Mouse (Mus musculus) gastrocnemius, postnatal 36 days (tissue): Measurements from ENCODE around the gene Ccl17. TPM values are rescaled to one million over a fixed set of nuclear protein-coding genes. Genes with fewer than 3 reads are reported as not detected.
"Not testable (repeated sequence)": the region's sequence is repeated elsewhere in the genome, so short reads cannot be mapped to it uniquely, and the experiment has no call there.

Experiments used
- DNase-seq, 2 experiments: peaks; one replicate each; pipeline ENCODE4 v3.0.0; 2022
- intact Hi-C: fragments of 180-260 bp; cut with DNase I; formaldehyde crosslinking; loops from one replicate; pipeline ENCODE4 v1.15.1; 2025
- total RNA-seq, 2 experiments: library from RNA; stranded (reverse); gene quantifications; 2 replicates each; pipeline ENCODE4 v1.2.3; 2021

The Ccl17 gene
- total RNA-seq, 2 experiments from 2014 or later, result not detected

DNA sequence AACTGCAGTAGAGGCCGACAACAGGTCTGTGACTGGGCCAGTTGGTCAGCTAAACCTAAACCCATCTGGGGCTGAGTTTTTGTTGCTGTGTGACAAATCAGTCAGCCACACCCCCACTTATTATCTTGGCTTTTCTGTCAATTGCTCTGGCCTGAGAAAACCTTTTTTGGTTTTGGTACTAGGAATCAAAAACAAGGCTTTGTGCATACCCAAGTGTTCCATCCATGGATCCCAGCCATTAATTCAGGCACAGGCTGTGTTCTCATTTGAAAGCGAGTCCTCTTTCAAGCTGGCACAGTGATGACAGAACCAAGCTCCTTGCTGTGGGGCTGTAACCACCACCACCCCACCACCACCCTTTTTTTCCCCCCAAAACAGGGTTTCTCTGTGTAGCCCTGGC is 11.1 kb downstream of the Ccl17 start:
- intact Hi-C loops, result loop anchor here (5.0 kb wide), 2 partner anchors 36 to 91 kb away; partner anchors contain the start of gene Polr2c
- DNase-seq, result no peak

DNA sequence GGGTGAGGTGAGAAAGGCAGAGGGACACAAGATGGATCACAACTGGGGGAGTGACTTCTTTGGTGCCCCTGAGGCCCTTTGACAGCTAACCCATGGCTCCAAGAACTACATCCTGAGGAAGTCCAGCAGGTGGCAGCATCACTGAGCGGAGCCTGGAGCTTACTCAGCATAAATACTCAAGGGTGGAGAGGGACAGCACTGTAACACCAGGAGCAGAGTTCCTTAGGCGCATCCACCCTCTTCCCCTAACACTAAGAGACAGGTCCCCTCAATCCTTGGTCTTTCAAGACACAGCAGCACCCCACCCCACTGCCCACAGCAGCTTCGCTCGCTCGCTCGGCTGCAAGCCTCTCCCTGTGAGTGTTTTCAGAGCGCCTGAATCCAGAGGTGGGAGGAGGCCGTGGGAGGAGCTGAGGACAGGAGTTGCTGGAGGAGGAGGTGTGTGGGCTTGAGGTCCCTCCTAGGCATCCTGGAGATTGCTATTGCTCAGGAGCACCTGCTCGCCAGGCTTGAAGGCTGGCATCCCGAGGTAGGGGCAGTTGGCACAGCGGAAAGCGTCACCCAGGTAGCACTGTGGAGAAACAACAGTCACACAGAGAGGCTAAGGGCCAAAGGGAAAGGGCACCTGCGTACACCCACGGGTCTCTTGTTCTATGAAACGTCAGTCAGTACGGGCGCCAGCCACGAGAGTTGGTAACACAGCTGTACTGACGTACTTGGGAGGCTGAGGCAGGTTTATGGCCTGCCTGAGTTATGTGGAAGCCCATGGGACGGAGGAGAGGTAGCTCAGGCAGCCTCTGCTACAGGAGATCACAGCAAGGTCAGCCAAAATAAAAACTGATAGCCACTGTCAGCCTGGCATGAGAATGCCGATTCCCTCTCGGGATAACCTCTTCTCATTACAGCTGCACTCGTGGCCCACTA is 12.6 kb downstream of the Ccl17 start:
- intact Hi-C loops, result loop anchor here (5.0 kb wide), 2 partner anchors 34 to 89 kb away; partner anchors contain the start of gene Polr2c
- peak; percentile 27 to 41 for DNase-seq

DNA sequence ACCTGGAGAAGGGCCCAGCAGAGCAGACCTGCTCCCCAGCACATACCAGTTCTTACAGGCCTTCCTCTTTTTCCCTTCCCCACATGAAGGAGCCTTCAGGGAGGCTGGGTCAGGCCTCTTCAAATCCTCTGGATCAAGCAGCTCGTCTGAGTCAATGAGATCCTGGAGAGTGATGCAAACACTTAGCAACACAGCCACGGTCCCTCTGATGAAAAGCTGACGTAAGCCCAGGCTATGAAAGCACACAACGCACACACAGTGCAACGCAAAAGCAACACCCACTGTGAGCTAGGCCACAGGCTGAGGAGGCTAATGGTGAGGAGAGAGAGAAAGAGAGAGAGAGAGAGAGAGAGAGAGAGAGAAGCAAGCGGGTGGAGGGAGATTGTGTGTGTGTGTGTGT is 14.9 kb downstream of the Ccl17 start:
- no peak for DNase-seq
- intact Hi-C loops, result no loop called here

DNA sequence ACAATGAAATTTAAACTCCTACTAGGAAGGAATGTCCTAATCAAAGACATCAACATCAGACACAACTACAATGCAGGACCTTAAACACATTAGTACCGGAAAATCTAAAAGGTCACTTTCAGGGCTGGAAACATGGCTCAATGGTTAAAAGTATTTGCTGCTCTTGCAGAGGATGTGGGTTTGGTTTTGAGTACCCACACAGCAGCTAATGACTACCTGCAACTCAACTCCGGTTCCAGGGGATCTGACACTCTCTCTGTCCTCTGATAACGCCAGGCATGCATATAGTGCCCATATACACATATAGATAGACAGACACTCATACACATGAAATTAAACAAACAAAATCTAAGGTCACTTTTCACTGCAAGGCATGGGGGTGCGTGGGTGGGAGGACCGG is 16.0 kb downstream of the Ccl17 start:
- DNase-seq, result no peak
- intact Hi-C loops, result no loop called here

DNA sequence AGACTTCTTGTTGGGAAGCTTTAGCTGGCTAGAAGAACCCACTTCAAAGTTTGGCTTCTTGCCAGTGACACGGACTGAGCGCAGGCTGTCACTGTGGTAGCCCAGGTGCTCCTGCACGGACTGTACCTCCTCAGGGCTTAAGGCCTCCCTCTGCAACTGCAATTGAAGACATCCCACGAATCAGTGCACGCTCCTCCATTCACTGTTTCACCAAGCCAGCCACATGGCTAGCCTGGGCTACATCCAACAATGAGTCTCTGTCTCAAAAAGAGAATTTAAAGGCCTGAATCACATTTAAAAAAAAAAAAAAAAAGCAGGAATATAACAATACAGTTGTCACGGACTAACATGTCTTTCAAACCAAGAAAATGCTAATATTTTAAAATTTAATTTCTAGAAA is 18.0 kb downstream of the Ccl17 start:
- no peak for DNase-seq
- intact Hi-C loops, result no loop called here

DNA sequence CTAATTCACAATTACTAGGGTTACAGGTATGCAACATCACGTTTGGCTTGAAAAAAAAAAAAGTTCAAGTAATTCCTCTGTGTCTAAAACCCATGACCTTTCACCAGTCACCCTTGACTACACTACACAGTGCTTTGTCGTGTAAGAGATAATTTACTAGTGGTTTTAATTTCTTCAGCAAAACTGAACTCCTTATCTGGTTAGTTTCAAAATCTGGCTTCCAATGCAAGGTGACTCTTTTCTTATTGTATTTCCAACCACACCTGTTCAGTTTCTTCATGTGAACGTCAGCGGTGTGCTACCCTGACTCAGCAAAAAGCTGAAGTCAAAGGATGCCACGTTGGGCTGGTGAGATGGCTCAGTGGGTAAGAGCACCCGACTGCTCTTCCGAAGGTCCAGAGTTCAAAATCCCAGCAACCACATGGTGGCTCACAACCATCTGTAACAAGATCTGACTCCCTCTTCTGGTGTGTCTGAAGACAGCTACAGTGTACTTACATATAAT is 23.7 kb downstream of the Ccl17 start:
- DNase-seq, intact Hi-C loops: not testable (repeated sequence)

DNA sequence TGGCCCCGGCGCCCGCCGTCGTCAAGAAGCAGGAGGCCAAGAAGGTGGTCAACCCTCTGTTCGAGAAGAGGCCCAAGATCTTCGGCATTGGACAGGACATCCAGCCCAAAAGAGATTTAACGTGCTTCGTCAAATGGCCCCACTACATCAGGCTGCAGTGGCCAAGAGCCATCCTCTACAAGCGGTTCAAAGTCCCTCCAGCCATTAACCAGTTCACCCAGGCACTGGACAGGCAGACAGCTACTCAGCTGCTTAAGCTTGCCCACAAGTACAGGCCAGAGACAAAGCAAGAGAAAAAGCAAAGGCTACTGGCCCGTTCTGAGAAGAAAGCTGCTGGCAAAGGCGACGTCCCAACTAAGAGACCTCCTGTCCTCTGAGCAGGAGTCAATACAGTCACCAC is 25.5 kb downstream of the Ccl17 start:
- DNase-seq, intact Hi-C loops: not testable (repeated sequence)

DNA sequence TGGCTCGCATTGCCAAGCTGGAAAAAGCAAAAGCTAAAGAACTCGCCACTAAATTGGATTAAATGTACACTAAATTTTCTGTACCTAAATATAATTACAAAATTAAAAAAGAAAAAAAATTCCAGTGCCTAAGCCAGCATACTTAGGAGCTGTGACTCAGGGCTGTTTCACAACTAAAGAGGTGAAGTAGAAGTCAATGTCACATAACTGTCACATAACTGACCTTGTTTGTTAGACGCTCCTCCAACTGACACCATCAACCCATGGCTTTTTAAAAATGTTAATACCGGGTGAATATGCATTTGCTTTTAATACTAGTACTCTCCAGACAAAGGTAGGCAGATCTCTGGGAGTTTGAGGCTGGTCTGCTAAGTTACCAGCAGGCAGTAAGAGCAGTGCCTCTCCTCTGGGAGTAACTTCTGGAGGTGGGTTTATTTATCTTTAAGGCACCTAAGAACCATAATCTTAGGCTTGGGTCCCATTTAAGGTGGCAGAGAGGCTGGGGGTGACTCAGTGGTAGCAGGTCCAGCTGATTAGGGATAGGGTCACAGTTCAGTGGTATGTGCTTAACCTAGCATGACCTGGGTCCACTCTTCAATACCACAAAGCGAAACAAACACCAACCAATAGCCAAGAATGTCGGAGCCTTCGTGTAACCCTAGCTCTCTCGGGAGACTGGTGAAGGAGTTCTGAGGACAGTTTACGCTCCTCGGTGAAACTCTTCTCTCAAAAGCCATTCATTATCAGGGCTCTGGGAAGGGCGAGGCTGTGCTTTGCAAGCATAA is 26.4 kb downstream of the Ccl17 start:
- intact Hi-C loops, result no loop called here
- no peak for DNase-seq

DNA sequence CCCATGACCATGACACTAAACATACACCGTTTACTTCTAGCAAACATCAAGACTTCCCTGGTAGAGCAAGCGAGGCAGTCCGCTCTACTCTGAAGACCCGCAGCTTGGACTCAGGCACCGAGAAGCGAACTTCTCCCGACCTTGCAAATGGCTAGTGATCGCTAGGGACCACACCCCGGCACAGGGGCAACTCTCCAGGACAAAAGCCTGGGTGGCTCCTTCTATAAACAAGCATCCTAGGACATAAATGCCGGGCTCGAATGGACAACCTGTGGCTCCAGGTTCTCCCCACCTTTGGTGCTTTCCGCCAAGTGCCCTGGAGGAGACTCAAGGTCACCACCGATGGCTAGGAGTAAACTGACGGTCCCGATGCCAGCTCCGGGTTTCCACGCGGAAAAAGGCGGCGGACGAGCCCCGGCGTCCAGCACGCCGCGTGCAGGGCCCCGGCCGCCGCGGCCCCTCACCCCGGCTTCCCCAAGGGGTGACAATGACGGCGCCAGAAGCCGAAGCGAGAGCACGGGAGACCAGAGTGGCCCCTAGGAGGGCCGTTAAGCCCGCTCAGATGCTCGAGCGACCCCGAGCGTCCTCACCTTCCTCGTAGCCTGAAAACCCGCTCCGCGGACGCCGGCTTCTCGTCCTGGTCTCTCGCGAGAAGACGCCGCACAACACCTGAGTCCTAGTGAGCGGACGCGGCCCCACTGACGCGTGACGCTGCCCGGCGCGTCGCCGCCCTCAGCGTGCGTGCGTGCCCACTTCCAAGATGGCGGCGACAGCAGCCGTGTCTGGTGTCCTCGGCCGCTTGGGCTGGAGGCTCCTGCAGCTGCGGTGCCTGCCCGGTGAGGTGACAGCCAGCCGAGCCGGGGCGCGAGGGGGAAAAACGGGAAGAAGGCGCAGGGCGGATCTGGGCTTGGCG is 27.7 kb downstream of the Ccl17 start, which contains the start of the genes Coq9 and Ciapin1:
Coq9 (plus strand) TSS at position 660 of the 913 bp plus-strand sequence.
Ciapin1 (minus strand) TSS at position 697 of the 913 bp plus-strand sequence.
- intact Hi-C loops, result no loop called here

DNA sequence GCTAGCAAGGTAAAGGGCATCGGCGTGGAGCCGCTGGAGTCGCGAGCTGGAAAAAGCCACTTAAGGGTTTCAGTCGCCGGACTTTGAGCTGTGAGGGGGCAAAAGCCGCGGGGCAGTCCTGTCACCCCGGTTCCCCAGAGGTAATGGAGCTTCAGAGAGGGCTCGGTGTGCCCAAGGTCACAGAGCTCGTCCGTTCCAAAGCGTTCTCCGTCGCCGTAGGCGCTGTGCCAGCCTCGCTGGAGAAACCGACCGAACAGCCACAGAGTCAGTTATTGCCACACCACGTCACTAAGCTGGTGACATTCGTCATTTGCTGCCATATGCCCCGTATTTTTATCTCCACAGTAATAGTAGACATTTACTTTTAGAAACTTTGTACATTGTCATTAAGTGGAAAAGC is 28.3 kb downstream of the Ccl17 start:
- peak; percentile 73 to 77 for DNase-seq
- intact Hi-C loops, result no loop called here

More for the DNA sequence above, 27.7 kb downstream of the Ccl17 start, which contains the start of the genes Coq9 and Ciapin1:
- DNase-seq, result peak; percentile 92

DNA sequence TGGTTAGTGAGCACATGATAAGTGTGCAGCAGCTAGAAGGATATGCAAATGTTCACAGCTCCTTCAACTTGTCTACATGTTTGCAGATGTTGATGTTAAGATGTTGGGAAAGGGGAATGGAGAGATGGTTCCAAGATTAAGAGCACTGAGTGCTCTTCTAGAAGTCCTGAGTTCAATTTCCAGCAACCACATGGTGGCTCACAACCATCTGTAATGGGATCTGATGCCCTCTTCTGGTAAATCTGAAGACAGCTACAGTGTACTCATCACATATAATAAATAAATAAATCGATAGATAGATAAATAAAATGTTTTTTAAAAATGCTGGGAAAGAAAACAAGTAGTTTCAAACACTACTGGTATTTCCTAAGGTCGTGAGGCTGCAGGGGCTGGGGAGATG is 30.9 kb downstream of the Ccl17 start:
- intact Hi-C loops, result no loop called here
- no peak for DNase-seq

DNA sequence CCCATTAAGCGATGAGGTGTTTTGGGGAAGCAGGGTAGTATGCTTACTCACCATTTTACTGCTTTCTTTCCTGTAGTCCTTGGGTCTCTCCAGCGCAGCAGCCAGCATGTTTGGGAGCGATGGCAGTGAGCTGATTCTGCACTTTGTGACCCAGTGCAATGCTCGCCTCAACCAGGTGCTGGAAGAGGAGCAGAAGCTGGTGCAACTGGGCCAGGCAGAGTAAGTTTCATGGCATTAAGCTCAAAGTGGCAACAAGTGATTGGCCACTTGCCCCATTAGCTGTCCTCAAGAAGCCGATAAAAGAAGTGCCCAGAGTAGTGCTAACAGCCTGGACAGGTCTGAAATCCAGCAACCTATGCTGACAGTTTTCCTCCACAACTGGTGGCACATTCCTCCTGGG is 39.8 kb downstream of the Ccl17 start:
- intact Hi-C loops, result no loop called here
- DNase-seq, result no peak

DNA sequence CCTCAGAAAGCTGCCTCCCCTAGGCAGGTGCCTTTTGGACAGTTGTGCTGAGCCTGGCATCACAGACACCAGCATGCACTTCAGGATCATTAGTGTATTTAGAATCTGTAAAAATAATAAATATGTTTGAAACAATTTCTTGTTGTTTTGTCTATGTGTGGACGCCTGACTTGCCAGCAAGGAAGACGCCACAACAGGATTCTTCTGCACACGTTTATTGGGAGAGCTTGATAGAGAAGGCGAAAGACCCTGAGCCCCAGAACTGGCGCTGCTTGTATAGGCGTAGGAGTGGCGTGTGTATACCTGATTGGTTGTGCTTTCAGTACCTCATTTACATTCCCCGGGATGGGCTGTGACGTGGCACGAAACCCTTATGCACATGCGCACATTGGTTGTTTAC is 44.5 kb downstream of the Ccl17 start:
- intact Hi-C loops, result loop anchor here (5.0 kb wide), 1 partner anchor 32 kb away; no protein-coding TSS in a partner anchor

DNA sequence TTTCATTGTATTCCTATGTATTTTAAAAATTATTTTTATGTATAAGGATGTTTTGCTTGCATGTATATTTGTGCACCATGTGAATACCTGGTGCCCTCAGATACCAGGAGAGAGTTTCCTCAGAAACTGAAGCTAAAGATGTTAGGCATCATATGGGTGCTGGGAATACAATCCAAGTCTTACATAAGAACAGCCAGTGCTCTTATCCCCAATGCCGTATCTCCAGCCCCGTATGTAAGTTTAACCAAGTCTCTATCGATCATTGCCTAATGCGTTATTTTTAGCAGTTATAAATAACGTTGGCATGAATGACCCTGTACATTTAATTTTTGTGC is 46.7 kb downstream of the Ccl17 start:
- intact Hi-C loops, result loop anchor here (5.0 kb wide), 1 partner anchor 35 kb away; no protein-coding TSS in a partner anchor

More for the DNA sequence above, 44.5 kb downstream of the Ccl17 start:
- not testable (repeated sequence) for DNase-seq

DNA sequence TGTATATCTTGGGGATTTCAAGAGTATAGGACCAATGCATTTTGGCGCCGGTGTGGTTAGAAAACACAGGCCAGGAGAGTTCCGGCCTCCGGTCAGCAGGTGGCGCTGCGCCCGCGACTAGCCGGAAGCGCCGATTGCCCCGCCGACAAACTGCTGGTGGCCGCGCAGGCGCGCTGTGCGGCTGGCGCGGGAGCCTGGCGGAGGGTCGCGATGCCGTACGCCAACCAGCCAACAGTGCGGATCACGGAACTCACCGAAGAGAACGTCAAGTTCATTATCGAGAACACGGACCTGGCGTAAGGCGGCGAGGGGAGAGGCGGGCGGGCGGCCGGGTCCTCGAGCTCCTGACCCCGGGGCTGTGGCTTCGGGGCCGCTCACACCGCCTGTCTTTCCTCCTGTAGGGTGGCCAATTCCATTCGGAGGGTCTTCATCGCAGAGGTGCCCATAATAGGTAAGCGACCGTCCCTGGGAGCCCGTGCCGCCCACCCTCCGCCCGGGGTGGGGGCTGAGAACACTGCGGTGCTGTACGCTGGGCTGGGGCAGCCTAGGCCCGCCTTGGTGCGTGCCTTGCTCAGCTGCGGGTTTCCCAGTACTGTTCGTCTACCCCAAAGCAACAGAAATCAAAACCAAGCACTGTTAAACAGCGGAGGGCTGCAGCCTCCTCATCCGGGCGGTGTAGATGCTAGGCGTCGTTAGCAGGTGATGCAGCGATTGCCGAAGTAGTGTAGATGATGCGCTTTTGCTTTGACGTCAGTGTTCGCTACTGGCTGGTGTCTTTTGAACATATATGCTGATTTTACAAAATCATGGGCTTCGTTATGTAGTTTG is 47.3 kb downstream of the Ccl17 start, which contains the start of gene Polr2c:
Polr2c (plus strand) TSS at position 105 of the 828 bp plus-strand sequence.
- intact Hi-C loops, result loop anchor here (5.0 kb wide), 1 partner anchor 35 kb away; no protein-coding TSS in a partner anchor
- peak; percentile 82 to 85 for DNase-seq

More for the DNA sequence above, 46.7 kb downstream of the Ccl17 start:
- DNase-seq, result no peak

DNA sequence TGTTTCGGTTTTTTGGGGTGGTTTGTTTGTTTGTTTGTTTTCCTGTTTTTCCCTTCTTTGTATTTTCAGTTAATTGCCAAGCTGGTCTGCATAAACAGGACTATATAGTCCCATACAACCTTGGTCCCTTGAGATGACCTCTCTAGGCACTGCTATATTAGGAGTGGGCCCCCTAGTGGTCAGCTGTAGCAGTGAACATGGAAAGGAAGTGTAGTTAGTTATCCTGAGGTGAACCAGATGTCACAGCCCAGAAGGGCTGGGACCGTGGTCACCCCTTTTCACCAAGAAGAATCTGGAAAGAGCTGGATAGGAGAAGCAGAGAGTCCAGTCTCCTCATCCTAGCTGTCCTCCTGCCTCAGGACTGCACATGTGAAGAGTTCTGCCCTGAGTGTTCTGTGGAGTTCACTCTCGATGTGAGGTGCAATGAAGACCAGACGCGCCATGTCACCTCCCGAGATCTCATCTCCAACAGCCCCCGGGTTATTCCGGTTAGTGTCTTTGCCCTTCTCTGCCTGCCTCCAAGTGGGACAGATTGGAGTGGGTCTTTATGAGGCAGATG is 51.2 kb downstream of the Ccl17 start:
- peak in 1 of 2 experiments; percentile 60 for DNase-seq
- intact Hi-C loops, result no loop called here
